Mouse (Mus musculus): ENCODE measurements around the gene Nsmce1. TPM values are rescaled to one million over a fixed set of nuclear protein-coding genes. Genes with fewer than 3 reads are reported as not detected.

The Nsmce1 gene
- polyA plus RNA-seq, 1 experiment from 2014 or later = 115 TPM

- ATAC-seq (replicated peaks; ENCODE audit: low FRiP score) (no peak), DNase-seq (ENCODE audit: low spot score) (no peak)
- Histone ChIP-seq H3K4me1 (replicated peaks; ENCODE audit: control insufficient read depth, insufficient read depth, low read length) (0 out of 2 replicates have a peak, but pooled peaks cover 2% of the 10 kb centered on the region), H3K9me3 (ENCODE audit: control insufficient read depth, low read length) (no peaks in the 10 kb centered on the region), H3K27me3 (ENCODE audit: control insufficient read depth, insufficient read depth, low read length) (no peaks in the 10 kb centered on the region), H3K27ac (ENCODE audit: low read depth, low read length) (no peak overlapping the region), H3K36me3 (ENCODE audit: control insufficient read depth, insufficient read depth, low read length) (peaks cover 3% of the 10 kb centered on the region; the same call in 1 of the 2 replicates), H3K4me2 (ENCODE audit: low read depth, low read length, severe bottlenecking) (no peak overlapping the region), H3K9ac (ENCODE audit: low read length) (no peak overlapping the region), H3K4me3 (ENCODE audit: low read depth, low read length) (no peak overlapping the region)
- WGBS = 95% methylated on average over 16 of the region's 16 CpGs
Measured at GRCm38 (mm10) chr7:125486121-125486630, 5.2 kb downstream of the Nsmce1 start.

- peaks cover 3% of the 10 kb centered on the region; the same call in 1 of the 2 replicates for H3K36me3 ChIP-seq (ENCODE audit: control insufficient read depth, insufficient read depth, low read length)
Measured at GRCm38 (mm10) chr7:125484791-125485190, 6.6 kb downstream of the Nsmce1 start.

GRCm38 (mm10) chr7:125482886-125483285 is 8.5 kb downstream of the Nsmce1 start:
- no peak for ATAC-seq (replicated peaks; ENCODE audit: low FRiP score)
- Histone ChIP-seq H3K9ac (ENCODE audit: low read length) (no peak overlapping the region), H3K4me3 (ENCODE audit: low read depth, low read length) (no peak overlapping the region), H3K4me1 (replicated peaks; ENCODE audit: control insufficient read depth, insufficient read depth, low read length) (no peaks in the 10 kb centered on the region), H3K4me2 (ENCODE audit: low read depth, low read length, severe bottlenecking) (no peak overlapping the region), H3K27me3 (ENCODE audit: control insufficient read depth, insufficient read depth, low read length) (no peaks in the 10 kb centered on the region), H3K27ac (ENCODE audit: low read depth, low read length) (no peak overlapping the region), H3K9me3 (ENCODE audit: control insufficient read depth, low read length) (no peaks in the 10 kb centered on the region), H3K36me3 (ENCODE audit: control insufficient read depth, insufficient read depth, low read length) (peaks cover 3% of the 10 kb centered on the region; the same call in 1 of the 2 replicates)
- WGBS = 63% methylated on average over 2 of the region's 2 CpGs
- DNase-seq (ENCODE audit: low spot score) = no peak

More at GRCm38 (mm10) chr7:125484791-125485190, 6.6 kb downstream of the Nsmce1 start:
- Histone ChIP-seq H3K9me3 (ENCODE audit: control insufficient read depth, low read length) (no peaks in the 10 kb centered on the region), H3K4me3 (ENCODE audit: low read depth, low read length) (no peak overlapping the region), H3K4me1 (replicated peaks; ENCODE audit: control insufficient read depth, insufficient read depth, low read length) (0 out of 2 replicates have a peak, but pooled peaks cover 2% of the 10 kb centered on the region), H3K27me3 (ENCODE audit: control insufficient read depth, insufficient read depth, low read length) (no peaks in the 10 kb centered on the region), H3K27ac (ENCODE audit: low read depth, low read length) (no peak overlapping the region), H3K4me2 (ENCODE audit: low read depth, low read length, severe bottlenecking) (no peak overlapping the region), H3K9ac (ENCODE audit: low read length) (no peak overlapping the region)
- DNase-seq (ENCODE audit: low spot score) = no peak
- ATAC-seq (replicated peaks; ENCODE audit: low FRiP score) = no peak
- 90% methylated on average over 7 of the region's 7 CpGs for WGBS

GRCm38 (mm10) chr7:125482339-125482738 is 9.1 kb downstream of the Nsmce1 start:
- Histone ChIP-seq H3K4me3 (ENCODE audit: low read depth, low read length) (no peak overlapping the region), H3K9me3 (ENCODE audit: control insufficient read depth, low read length) (no peaks in the 10 kb centered on the region), H3K27ac (ENCODE audit: low read depth, low read length) (no peak overlapping the region), H3K4me2 (ENCODE audit: low read depth, low read length, severe bottlenecking) (no peak overlapping the region), H3K27me3 (ENCODE audit: control insufficient read depth, insufficient read depth, low read length) (no peaks in the 10 kb centered on the region), H3K9ac (ENCODE audit: low read length) (no peak overlapping the region), H3K4me1 (replicated peaks; ENCODE audit: control insufficient read depth, insufficient read depth, low read length) (no peaks in the 10 kb centered on the region), H3K36me3 (ENCODE audit: control insufficient read depth, insufficient read depth, low read length) (peaks cover 3% of the 10 kb centered on the region; the same call in 1 of the 2 replicates)
- DNase-seq (ENCODE audit: low spot score) = no peak
- ATAC-seq (replicated peaks; ENCODE audit: low FRiP score) = no peak
- 85% methylated on average over 3 of the region's 3 CpGs for WGBS

GRCm38 (mm10) chr7:125480518-125480917 is 10.9 kb downstream of the Nsmce1 start:
- no peak overlapping the region for H3K4me2 ChIP-seq (ENCODE audit: low read depth, low read length, severe bottlenecking)
- WGBS = 92% methylated on average over 4 of the region's 4 CpGs
- peaks cover 3% of the 10 kb centered on the region; the same call in 1 of the 2 replicates for H3K36me3 ChIP-seq (ENCODE audit: control insufficient read depth, insufficient read depth, low read length)
- no peaks in the 10 kb centered on the region for H3K9me3 ChIP-seq (ENCODE audit: control insufficient read depth, low read length)
- DNase-seq (ENCODE audit: low spot score) = no peak
- no peaks in the 10 kb centered on the region for H3K27me3 ChIP-seq (ENCODE audit: control insufficient read depth, insufficient read depth, low read length)
- no peak overlapping the region for H3K9ac ChIP-seq (ENCODE audit: low read length)
- ATAC-seq (replicated peaks; ENCODE audit: low FRiP score) = no peak
- H3K27ac ChIP-seq (ENCODE audit: low read depth, low read length) = no peak overlapping the region
- H3K4me3 ChIP-seq (ENCODE audit: low read depth, low read length) = no peak overlapping the region
- H3K4me1 ChIP-seq (replicated peaks; ENCODE audit: control insufficient read depth, insufficient read depth, low read length) = peaks cover 7% of the 10 kb centered on the region; the same call in 1 of the 2 replicates

- no peak for ATAC-seq (replicated peaks; ENCODE audit: low FRiP score)
- H3K4me3 ChIP-seq (ENCODE audit: low read depth, low read length) = no peak overlapping the region
- H3K36me3 ChIP-seq (ENCODE audit: control insufficient read depth, insufficient read depth, low read length) = peaks cover 1% of the 10 kb centered on the region; the same call in 1 of the 2 replicates
- H3K4me1 ChIP-seq (replicated peaks; ENCODE audit: control insufficient read depth, insufficient read depth, low read length) = peaks cover 7% of the 10 kb centered on the region; the same call in 1 of the 2 replicates
- WGBS = 92% methylated on average over 7 of the region's 7 CpGs
- no peaks in the 10 kb centered on the region for H3K27me3 ChIP-seq (ENCODE audit: control insufficient read depth, insufficient read depth, low read length)
- no peak overlapping the region for H3K27ac ChIP-seq (ENCODE audit: low read depth, low read length)
- H3K9me3 ChIP-seq (ENCODE audit: control insufficient read depth, low read length) = no peaks in the 10 kb centered on the region
- no peak overlapping the region for H3K4me2 ChIP-seq (ENCODE audit: low read depth, low read length, severe bottlenecking)
- H3K9ac ChIP-seq (ENCODE audit: low read length) = no peak overlapping the region
- DNase-seq (ENCODE audit: low spot score) = no peak
Measured at GRCm38 (mm10) chr7:125478391-125478984, 12.9 kb downstream of the Nsmce1 start.

- Histone ChIP-seq H3K27me3 (ENCODE audit: control insufficient read depth, insufficient read depth, low read length) (no peaks in the 10 kb centered on the region), H3K27ac (ENCODE audit: low read depth, low read length) (peak overlapping the region; percentile 72), H3K9ac (ENCODE audit: low read length) (no peak overlapping the region; the same call in 1 of the 2 replicates), H3K4me1 (replicated peaks; ENCODE audit: control insufficient read depth, insufficient read depth, low read length) (peaks cover 7% of the 10 kb centered on the region; the same call in 1 of the 2 replicates), H3K4me3 (ENCODE audit: low read depth, low read length) (no peak overlapping the region), H3K9me3 (ENCODE audit: control insufficient read depth, low read length) (no peaks in the 10 kb centered on the region), H3K4me2 (ENCODE audit: low read depth, low read length, severe bottlenecking) (no peak overlapping the region), H3K36me3 (ENCODE audit: control insufficient read depth, insufficient read depth, low read length) (no peaks in the 10 kb centered on the region; the same call in 1 of the 2 replicates)
- ATAC-seq (replicated peaks; ENCODE audit: low FRiP score) (0 out of 2 replicates have a peak, but pooled peaks have one; percentile 25), DNase-seq (ENCODE audit: low spot score) (no peak)
- 49% methylated on average over 11 of the region's 11 CpGs for WGBS
Measured at GRCm38 (mm10) chr7:125475601-125476251, 15.7 kb downstream of the Nsmce1 start.

- H3K27ac ChIP-seq (ENCODE audit: low read depth, low read length) = no peak overlapping the region
- 88% methylated on average over 4 of the region's 4 CpGs for WGBS
- ATAC-seq (replicated peaks; ENCODE audit: low FRiP score) (no peak), DNase-seq (ENCODE audit: low spot score) (no peak)
- peaks cover 7% of the 10 kb centered on the region; the same call in 1 of the 2 replicates for H3K4me1 ChIP-seq (replicated peaks; ENCODE audit: control insufficient read depth, insufficient read depth, low read length)
- H3K27me3 ChIP-seq (ENCODE audit: control insufficient read depth, insufficient read depth, low read length) = no peaks in the 10 kb centered on the region
- H3K9ac ChIP-seq (ENCODE audit: low read length) = no peak overlapping the region
- H3K9me3 ChIP-seq (ENCODE audit: control insufficient read depth, low read length) = no peaks in the 10 kb centered on the region
- no peak overlapping the region for H3K4me2 ChIP-seq (ENCODE audit: low read depth, low read length, severe bottlenecking)
- no peak overlapping the region for H3K4me3 ChIP-seq (ENCODE audit: low read depth, low read length)
- no peaks in the 10 kb centered on the region; the same call in 1 of the 2 replicates for H3K36me3 ChIP-seq (ENCODE audit: control insufficient read depth, insufficient read depth, low read length)
Measured at GRCm38 (mm10) chr7:125474535-125474934, 16.9 kb downstream of the Nsmce1 start.

Measured in forebrain, embryonic 11.5 days (tissue).